Mouse (Mus musculus): ENCODE measurements around the gene Tex35. TPM values are rescaled to one million over a fixed set of nuclear protein-coding genes. Genes with fewer than 3 reads are reported as not detected.

The Tex35 gene
- polyA plus RNA-seq, 1 experiment: not detected

DNA sequence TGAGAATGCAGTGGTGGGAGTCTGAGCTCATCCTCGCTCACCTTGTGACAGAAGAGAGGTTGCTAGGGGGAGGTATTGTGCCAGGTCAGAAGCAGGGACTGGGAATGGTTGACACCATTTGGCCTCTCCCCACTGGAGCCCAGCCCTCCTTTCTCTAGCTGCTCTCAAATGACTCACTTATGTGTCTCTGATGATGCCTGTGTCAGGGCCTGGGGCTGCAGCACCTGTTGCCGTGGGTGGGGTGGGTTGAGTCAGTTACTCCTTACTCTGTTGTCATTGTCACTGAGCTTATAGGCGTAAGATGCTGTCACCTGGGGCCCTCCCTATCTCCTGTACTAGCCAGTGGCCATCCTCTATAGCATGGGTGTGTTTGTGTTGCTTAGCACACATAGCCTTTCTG lies 17.6 kb downstream of the Tex35 start:
- H3K27me3 ChIP-seq (ENCODE audit: control insufficient read depth, insufficient read depth, low read length, poor library complexity, severe bottlenecking): no peaks in the 10 kb centered on the region
- TF ChIP-seq POLR2A (IDR thresholded peaks at IDR 0.05; ENCODE audit: insufficient read depth, low read length) (no peak), CTCF (IDR thresholded peaks at IDR 0.05; ENCODE audit: low read depth, low read length) (no peak), EP300 (IDR thresholded peaks at IDR 0.05; ENCODE audit: insufficient read depth, low read depth, low read length) (no peak)
- H3K27ac ChIP-seq (ENCODE audit: insufficient read depth, low read length): no peak overlapping the region
- no peak overlapping the region for H3K9ac ChIP-seq (ENCODE audit: low read depth, poor library complexity, severe bottlenecking)
- H3K4me3 ChIP-seq (ENCODE audit: low read depth, low read length): no peak overlapping the region
- no peaks in the 10 kb centered on the region for H3K9me3 ChIP-seq (replicated peaks; ENCODE audit: control insufficient read depth, insufficient read depth, low read length, poor library complexity, severe bottlenecking)
- H3K4me1 ChIP-seq (ENCODE audit: control insufficient read depth, insufficient read depth, low read length): no peaks in the 10 kb centered on the region
- H3K36me3 ChIP-seq (ENCODE audit: control insufficient read depth, insufficient read depth, low read length, poor library complexity, severe bottlenecking): no peaks in the 10 kb centered on the region

DNA sequence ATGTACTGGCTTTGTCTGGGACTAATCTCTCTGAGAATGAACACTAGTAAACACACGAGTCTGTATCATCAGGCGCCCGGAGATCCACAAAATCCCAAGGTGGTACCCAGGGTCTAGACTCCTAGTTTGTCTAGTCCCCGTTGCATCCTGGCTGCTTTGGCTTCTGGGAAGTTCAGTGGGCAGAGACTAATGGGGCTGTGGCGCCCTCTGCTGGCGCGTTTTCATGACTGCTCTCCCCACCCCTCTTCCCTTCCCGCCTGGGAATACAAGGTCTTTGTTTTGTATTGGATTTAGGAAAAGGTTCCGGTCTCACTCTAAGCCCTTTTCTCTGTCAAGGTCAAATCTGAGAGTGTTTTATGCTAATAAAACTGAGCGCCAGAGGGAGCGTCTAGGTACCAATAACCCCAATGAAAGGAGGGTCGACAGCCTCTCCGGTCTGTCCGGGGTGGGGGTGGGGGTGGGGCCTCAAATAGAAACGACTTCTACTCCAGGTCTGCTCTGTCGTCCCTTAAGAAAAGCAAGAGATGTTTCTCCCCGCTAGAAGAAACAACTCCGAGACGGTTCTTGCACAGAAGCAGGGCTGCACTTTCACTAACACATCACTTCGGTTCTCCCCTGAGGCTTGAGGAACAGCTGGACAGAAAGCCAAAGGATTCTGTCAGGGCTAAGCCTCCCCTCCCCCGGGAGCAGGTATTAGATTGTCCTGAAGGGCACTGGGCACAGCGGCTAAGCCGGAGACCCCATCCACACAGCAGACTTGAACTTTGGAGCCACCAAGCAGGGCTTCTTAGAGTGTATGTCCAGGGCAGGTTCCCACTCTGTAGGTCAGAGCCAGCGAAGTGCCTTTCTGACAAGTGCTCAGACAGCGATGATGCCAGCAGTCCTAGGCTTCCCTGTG lies 22.1 kb downstream of the Tex35 start:
- Histone ChIP-seq H3K4me3 (ENCODE audit: low read depth, low read length) (peak overlapping the region; percentile 20; the same call in 1 of the 2 replicates), H3K36me3 (ENCODE audit: control insufficient read depth, insufficient read depth, low read length, poor library complexity, severe bottlenecking) (no peaks in the 10 kb centered on the region), H3K9ac (ENCODE audit: low read depth, poor library complexity, severe bottlenecking) (0 out of 2 replicates have a peak overlapping the region, but pooled peaks have one; percentile 1), H3K27ac (ENCODE audit: insufficient read depth, low read length) (no peak overlapping the region), H3K4me1 (ENCODE audit: control insufficient read depth, insufficient read depth, low read length) (peaks cover 3% of the 10 kb centered on the region), H3K27me3 (ENCODE audit: control insufficient read depth, insufficient read depth, low read length, poor library complexity, severe bottlenecking) (no peaks in the 10 kb centered on the region), H3K9me3 (replicated peaks; ENCODE audit: control insufficient read depth, insufficient read depth, low read length, poor library complexity, severe bottlenecking) (no peaks in the 10 kb centered on the region)
- TF ChIP-seq EP300 (IDR thresholded peaks at IDR 0.05; ENCODE audit: insufficient read depth, low read depth, low read length): no peak
- peak; percentile 94 for TF ChIP-seq CTCF (IDR thresholded peaks at IDR 0.05; ENCODE audit: low read depth, low read length)

GRCm38 (mm10) chr1:157082931-157083330 lies 25.5 kb downstream of the Tex35 start:
- no peak overlapping the region for H3K27ac ChIP-seq (ENCODE audit: insufficient read depth, low read length)
- no peaks in the 10 kb centered on the region for H3K9me3 ChIP-seq (replicated peaks; ENCODE audit: control insufficient read depth, insufficient read depth, low read length, poor library complexity, severe bottlenecking)
- H3K36me3 ChIP-seq (ENCODE audit: control insufficient read depth, insufficient read depth, low read length, poor library complexity, severe bottlenecking): no peaks in the 10 kb centered on the region
- TF ChIP-seq CTCF (IDR thresholded peaks at IDR 0.05; ENCODE audit: low read depth, low read length) (no peak), EP300 (IDR thresholded peaks at IDR 0.05; ENCODE audit: insufficient read depth, low read depth, low read length) (no peak), POLR2A (IDR thresholded peaks at IDR 0.05; ENCODE audit: insufficient read depth, low read length) (no peak)
- no peak overlapping the region for H3K9ac ChIP-seq (ENCODE audit: low read depth, poor library complexity, severe bottlenecking)
- no peaks in the 10 kb centered on the region for H3K27me3 ChIP-seq (ENCODE audit: control insufficient read depth, insufficient read depth, low read length, poor library complexity, severe bottlenecking)
- peaks cover 3% of the 10 kb centered on the region for H3K4me1 ChIP-seq (ENCODE audit: control insufficient read depth, insufficient read depth, low read length)
- H3K4me3 ChIP-seq (ENCODE audit: low read depth, low read length): no peak overlapping the region

DNA sequence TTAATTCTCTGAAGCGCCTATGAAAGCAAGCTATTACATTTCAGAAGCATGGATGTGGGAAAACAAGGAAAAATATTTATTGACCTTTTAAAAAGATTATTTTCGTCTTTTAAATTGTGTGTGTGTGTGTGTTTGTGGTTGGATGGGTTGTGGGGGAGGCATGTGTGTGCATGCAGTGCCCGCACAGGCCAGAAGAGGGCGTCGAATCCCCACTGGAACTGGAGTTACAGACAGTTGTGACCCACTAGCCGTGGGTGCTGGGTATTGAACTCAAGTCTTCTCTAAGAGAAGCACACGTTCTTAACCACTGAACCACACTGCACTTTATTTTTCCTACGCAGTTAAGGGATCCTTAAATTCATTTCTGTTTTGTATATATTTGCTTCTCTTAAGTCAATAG lies 26.5 kb downstream of the Tex35 start:
- H3K4me1 ChIP-seq (ENCODE audit: control insufficient read depth, insufficient read depth, low read length): peaks cover 3% of the 10 kb centered on the region
- H3K4me3 ChIP-seq (ENCODE audit: low read depth, low read length): no peak overlapping the region
- no peaks in the 10 kb centered on the region for H3K9me3 ChIP-seq (replicated peaks; ENCODE audit: control insufficient read depth, insufficient read depth, low read length, poor library complexity, severe bottlenecking)
- no peaks in the 10 kb centered on the region for H3K27me3 ChIP-seq (ENCODE audit: control insufficient read depth, insufficient read depth, low read length, poor library complexity, severe bottlenecking)
- no peak overlapping the region for H3K9ac ChIP-seq (ENCODE audit: low read depth, poor library complexity, severe bottlenecking)
- no peaks in the 10 kb centered on the region for H3K36me3 ChIP-seq (ENCODE audit: control insufficient read depth, insufficient read depth, low read length, poor library complexity, severe bottlenecking)
- no peak overlapping the region for H3K27ac ChIP-seq (ENCODE audit: insufficient read depth, low read length)
- TF ChIP-seq CTCF (IDR thresholded peaks at IDR 0.05; ENCODE audit: low read depth, low read length) (peak; percentile 87), POLR2A (IDR thresholded peaks at IDR 0.05; ENCODE audit: insufficient read depth, low read length) (no peak)

- TF ChIP-seq EP300 (IDR thresholded peaks at IDR 0.05; ENCODE audit: insufficient read depth, low read depth, low read length) (peak; percentile 55; the same call in 1 of the 2 replicates), POLR2A (IDR thresholded peaks at IDR 0.05; ENCODE audit: insufficient read depth, low read length) (peak; percentile 10), CTCF (IDR thresholded peaks at IDR 0.05; ENCODE audit: low read depth, low read length) (peak; percentile 31)
- H3K4me1 ChIP-seq (ENCODE audit: control insufficient read depth, insufficient read depth, low read length): peaks cover 3% of the 10 kb centered on the region
Observed at GRCm38 (mm10) chr1:157081076-157081804, 27.2 kb downstream of the Tex35 start.

More at GRCm38 (mm10) chr1:157081076-157081804, 27.2 kb downstream of the Tex35 start:
- no peaks in the 10 kb centered on the region for H3K27me3 ChIP-seq (ENCODE audit: control insufficient read depth, insufficient read depth, low read length, poor library complexity, severe bottlenecking)
- H3K9me3 ChIP-seq (replicated peaks; ENCODE audit: control insufficient read depth, insufficient read depth, low read length, poor library complexity, severe bottlenecking): no peaks in the 10 kb centered on the region
- H3K4me3 ChIP-seq (ENCODE audit: low read depth, low read length): peak overlapping the region; percentile 35
- H3K9ac ChIP-seq (ENCODE audit: low read depth, poor library complexity, severe bottlenecking): no peak overlapping the region
- peak overlapping the region; percentile 17; the same call in 1 of the 2 replicates for H3K27ac ChIP-seq (ENCODE audit: insufficient read depth, low read length)
- H3K36me3 ChIP-seq (ENCODE audit: control insufficient read depth, insufficient read depth, low read length, poor library complexity, severe bottlenecking): no peaks in the 10 kb centered on the region
